Mouse (Mus musculus): Measurements from ENCODE around the gene Gm18596. TPM values are rescaled to one million over a fixed set of nuclear protein-coding genes. Genes with fewer than 3 reads are reported as not detected.

Gm18596 gene
- polyA plus RNA-seq, 1 experiment: not detected

- H3K4me3 ChIP-seq (ENCODE audit: extremely low read depth, insufficient read depth, insufficient read length): no peak overlapping the region
- no peaks in the 10 kb centered on the region for H3K27me3 ChIP-seq (ENCODE audit: control insufficient read depth, insufficient read depth, low read length)
- H3K36me3 ChIP-seq (ENCODE audit: control insufficient read depth, insufficient read depth, low read length): no peaks in the 10 kb centered on the region
- H3K4me1 ChIP-seq (ENCODE audit: control insufficient read depth, insufficient read depth, insufficient read length): peaks cover 8% of the 10 kb centered on the region
- H3K27ac ChIP-seq (ENCODE audit: insufficient read depth, low read length): no peak overlapping the region
- WGBS: 77% methylated on average over 3 of the region's 3 CpGs
- no peak for DNase-seq (ENCODE audit: low read depth in 1 of 2, low spot score in 2 of 2)
- no peak for TF ChIP-seq POLR2A (IDR thresholded peaks at IDR 0.05; ENCODE audit: low read depth, low read length)
- no peak for TF ChIP-seq CTCF (IDR thresholded peaks at IDR 0.05; ENCODE audit: extremely low read depth, insufficient read depth, insufficient read length, insufficient replicate concordance)
Observed at GRCm38 (mm10) chr10:77709831-77710230, 32.6 kb downstream of the Gm18596 start.

GRCm38 (mm10) chr10:77706326-77706725 lies 36.1 kb downstream of the Gm18596 start, which contains the start of gene Gm10272:
Gm10272 (plus strand) TSS chr10:77706626.
- TF ChIP-seq POLR2A (IDR thresholded peaks at IDR 0.05; ENCODE audit: low read depth, low read length): no peak
- no peak for TF ChIP-seq CTCF (IDR thresholded peaks at IDR 0.05; ENCODE audit: extremely low read depth, insufficient read depth, insufficient read length, insufficient replicate concordance)
- DNase-seq (ENCODE audit: low read depth in 1 of 2, low spot score in 2 of 2): no peak
- Histone ChIP-seq H3K27ac (ENCODE audit: insufficient read depth, low read length) (no peak within 1 kb of the TSS), H3K27me3 (ENCODE audit: control insufficient read depth, insufficient read depth, low read length) (no peaks in the 10 kb centered on the region), H3K4me1 (ENCODE audit: control insufficient read depth, insufficient read depth, insufficient read length) (no peaks in the 10 kb centered on the region), H3K36me3 (ENCODE audit: control insufficient read depth, insufficient read depth, low read length) (no peaks in the 10 kb centered on the region), H3K4me3 (ENCODE audit: extremely low read depth, insufficient read depth, insufficient read length) (no peak within 1 kb of the TSS)
- WGBS: 86% methylated on average over 1 of the region's 1 CpGs

- WGBS: 56% methylated on average over 4 of the region's 4 CpGs
Observed at GRCm38 (mm10) chr10:77697133-77697532, 45.3 kb downstream of the Gm18596 start, which contains the start of gene Gm9508. Gm9508 (minus strand) TSS chr10:77697233.

More at GRCm38 (mm10) chr10:77697133-77697532, 45.3 kb downstream of the Gm18596 start, which contains the start of gene Gm9508:
- TF ChIP-seq POLR2A (IDR thresholded peaks at IDR 0.05; ENCODE audit: low read depth, low read length) (no peak), CTCF (IDR thresholded peaks at IDR 0.05; ENCODE audit: extremely low read depth, insufficient read depth, insufficient read length, insufficient replicate concordance) (no peak)
- no peak within 1 kb of the TSS for H3K4me3 ChIP-seq (ENCODE audit: extremely low read depth, insufficient read depth, insufficient read length)
- no peak within 1 kb of the TSS for H3K27ac ChIP-seq (ENCODE audit: insufficient read depth, low read length)
- no peaks in the 10 kb centered on the region for H3K36me3 ChIP-seq (ENCODE audit: control insufficient read depth, insufficient read depth, low read length)
- H3K4me1 ChIP-seq (ENCODE audit: control insufficient read depth, insufficient read depth, insufficient read length): no peaks in the 10 kb centered on the region
- no peak for DNase-seq (ENCODE audit: low read depth in 1 of 2, low spot score in 2 of 2)
- no peaks in the 10 kb centered on the region for H3K27me3 ChIP-seq (ENCODE audit: control insufficient read depth, insufficient read depth, low read length)

Other genes starting within 250 kb of the Gm18596 start
- gene Fam207a, start 226.9 kb downstream of the Gm18596 start, polyA plus RNA-seq (2012; rRNA removed): 21.1 and 25.6 TPM in 2 replicates
- gene Itgb2, start 212.4 kb downstream of the Gm18596 start, polyA plus RNA-seq (2012; rRNA removed): 154 and 176 TPM in 2 replicates
- 63.4 and 65.3 TPM in 2 replicates for gene Pttg1ip, start 160.9 kb downstream of the Gm18596 start, polyA plus RNA-seq (2012; rRNA removed)
- gene Sumo3, start 136.5 kb downstream of the Gm18596 start, polyA plus RNA-seq (2012; rRNA removed): 131 and 154 TPM in 2 replicates
- gene Gm49325, start 136.4 kb downstream of the Gm18596 start, polyA plus RNA-seq (2012; rRNA removed): not detected in 2 replicates
- gene Ube2g2, start 120.4 kb downstream of the Gm18596 start, polyA plus RNA-seq (2012; rRNA removed): 31.4 and 34.0 TPM in 2 replicates
- gene Tspear, start 56.1 kb downstream of the Gm18596 start, polyA plus RNA-seq (2012; rRNA removed): 0.55 and 1.1 TPM in 2 replicates
- gene Gm19402, start 51.9 kb downstream of the Gm18596 start, polyA plus RNA-seq (2012; rRNA removed): not detected in 2 replicates
- gene Gm9508, start 45.4 kb downstream of the Gm18596 start, polyA plus RNA-seq (2012; rRNA removed): not detected in 2 replicates
- gene Gm10272, start 36.0 kb downstream of the Gm18596 start, polyA plus RNA-seq (2012; rRNA removed): not detected in 2 replicates
- not detected in 2 replicates for gene Gm10024, start 31.2 kb downstream of the Gm18596 start, polyA plus RNA-seq (2012; rRNA removed)
- 0.39 TPM in 1 of 2 replicates, not detected in the other for gene Gm10142, start 26.8 kb downstream of the Gm18596 start, polyA plus RNA-seq (2012; rRNA removed)
- gene Krtap12-1, start 22.0 kb downstream of the Gm18596 start, polyA plus RNA-seq (2012; rRNA removed): not detected in 2 replicates
- not detected in 2 replicates for gene Gm10100, start 16.2 kb downstream of the Gm18596 start, polyA plus RNA-seq (2012; rRNA removed)
- gene Gm9736, start 8.7 kb upstream of the Gm18596 start, polyA plus RNA-seq (2012; rRNA removed): not detected in 2 replicates
- gene Gm3233, start 17.0 kb upstream of the Gm18596 start, polyA plus RNA-seq (2012; rRNA removed): not detected in 2 replicates
- not detected in 2 replicates for gene Gm3238, start 28.7 kb upstream of the Gm18596 start, polyA plus RNA-seq (2012; rRNA removed)
- gene Gm7138, start 34.3 kb upstream of the Gm18596 start, polyA plus RNA-seq (2012; rRNA removed): not detected in 2 replicates
- not detected in 2 replicates for gene Gm3250, start 39.9 kb upstream of the Gm18596 start, polyA plus RNA-seq (2012; rRNA removed)
- gene Gm7137, start 45.6 kb upstream of the Gm18596 start, polyA plus RNA-seq (2012; rRNA removed): not detected in 2 replicates
- not detected in 2 replicates for gene Gm9639, start 52.4 kb upstream of the Gm18596 start, polyA plus RNA-seq (2012; rRNA removed)
- gene Gm19668, start 56.5 kb upstream of the Gm18596 start, polyA plus RNA-seq (2012; rRNA removed): not detected in 2 replicates
- gene Gm9507, start 69.2 kb upstream of the Gm18596 start, polyA plus RNA-seq (2012; rRNA removed): not detected in 2 replicates
- gene Gm2696, start 72.0 kb upstream of the Gm18596 start, polyA plus RNA-seq (2012; rRNA removed): not detected in 2 replicates
- not detected in 2 replicates for gene Krtap10-4, start 84.5 kb upstream of the Gm18596 start, polyA plus RNA-seq (2012; rRNA removed)
- gene Krtap10-10, start 93.3 kb upstream of the Gm18596 start, polyA plus RNA-seq (2012; rRNA removed): not detected in 2 replicates
- not detected in 2 replicates for gene Gm36176, start 104.2 kb upstream of the Gm18596 start, polyA plus RNA-seq (2012; rRNA removed)
- not detected in 2 replicates for gene Gm10318, start 110.2 kb upstream of the Gm18596 start, polyA plus RNA-seq (2012; rRNA removed)
- gene Gm3285, start 119.3 kb upstream of the Gm18596 start, polyA plus RNA-seq (2012; rRNA removed): 0.09 TPM in 1 of 2 replicates, not detected in the other
- gene Lrrc3, start 159.9 kb upstream of the Gm18596 start, polyA plus RNA-seq (2012; rRNA removed): 0.70 and 1.2 TPM in 2 replicates
- gene Trpm2, start 227.9 kb upstream of the Gm18596 start, polyA plus RNA-seq (2012; rRNA removed): 51.6 and 52.3 TPM in 2 replicates
- gene 1810043G02Rik, start 235.9 kb upstream of the Gm18596 start, polyA plus RNA-seq (2012; rRNA removed): 21.4 and 30.1 TPM in 2 replicates

Data from spleen, adult 2 months (tissue).